In genomic region chr17:5806823-5807222, GRCm38 (mm10) we compare ENCODE assay signal across 20 mouse cellular contexts. TPM values are rescaled to one million over a fixed set of nuclear protein-coding genes. Genes with fewer than 3 reads are reported as not detected.
DNase-seq lines count a peak whose midpoint lies in the region; ATAC-seq and TF ChIP-seq lines count a peak whose summit lies in the region.
"Had no signal": no experiment of that assay in that cellular context is flagged by ENCODE, and none has a peak within 500 bp of the region (broad histone marks: within the 10 kb centered on the region; RNA-seq: fewer than 3 reads in every experiment).

No protein-coding gene starts in this region.

- H3K4me3 ChIP-seq in megakaryocyte, embryonic 14.5 days (replicated peaks) = peak overlapping the region; percentile 24
- H3K4me3 ChIP-seq in bone marrow macrophage, adult 2 months (ENCODE audit: insufficient read depth, low read length) = no peak overlapping the region
- H3K4me3 ChIP-seq: forebrain, embryonic 15.5 days; heart, embryonic 15.5 days; hindbrain, embryonic 13.5 days had no signal

- ATAC-seq in megakaryocyte, adult 5-6 weeks (ENCODE audit: poor library complexity, severe bottlenecking) = no peak
- ATAC-seq: activated CD4-positive, CD25-positive, alpha-beta regulatory T cell, adult 4 months; forebrain, embryonic 15.5 days; hindbrain, postnatal 0 days had no signal

- peak overlapping the region; percentile 86; the same call in 1 of the 2 replicates for H3K27ac ChIP-seq in bone marrow macrophage, adult 2 months (ENCODE audit: insufficient read depth, low read depth, low read length)
- H3K27ac ChIP-seq: forebrain, embryonic 15.5 days; heart, embryonic 15.5 days; hindbrain, embryonic 13.5 days; hindbrain, postnatal 0 days had no signal

- peak; percentile 69 for DNase-seq in heart, adult 11 months
- DNase-seq in heart, adult 9 months (ENCODE audit: low spot score in 2 of 2) = no peak
- no peak for DNase-seq in layer of hippocampus, adult 9-10 months (ENCODE audit: low spot score)
- DNase-seq in adrenal gland, postnatal 36 days = no peak
- DNase-seq: adrenal gland, postnatal 14 days; cerebellum, adult 11 months; cerebellum, adult 8-10 months; cerebellum, postnatal 14 days; gastrocnemius, postnatal 36 days; heart, adult 18-20 months; heart, postnatal 14 days had no signal

- H3K27me3 ChIP-seq in megakaryocyte, embryonic 14.5 days (replicated peaks) = no peaks in the 10 kb centered on the region
- H3K27me3 ChIP-seq: forebrain, embryonic 15.5 days; heart, embryonic 15.5 days; hindbrain, embryonic 13.5 days; Patski had no signal

- TF ChIP-seq POLR2A in bone marrow macrophage, adult 2 months (IDR thresholded peaks at IDR 0.05; ENCODE audit: borderline replicate concordance, low read depth, low read length) = no peak

- peaks cover 15% of the 10 kb centered on the region for H3K36me3 ChIP-seq in megakaryocyte, embryonic 14.5 days (replicated peaks; ENCODE audit: low read length)
- H3K36me3 ChIP-seq: forebrain, embryonic 15.5 days; heart, embryonic 15.5 days; hindbrain, embryonic 13.5 days had no signal

- H3K9me3 ChIP-seq in megakaryocyte, embryonic 14.5 days = peaks cover 4% of the 10 kb centered on the region; the same call in 1 of the 2 replicates
- H3K9me3 ChIP-seq: forebrain, embryonic 15.5 days; heart, embryonic 15.5 days; hindbrain, embryonic 13.5 days had no signal

- peaks cover 83% of the 10 kb centered on the region for H3K4me1 ChIP-seq in megakaryocyte, embryonic 14.5 days
- H3K4me1 ChIP-seq in bone marrow macrophage, adult 2 months (ENCODE audit: control insufficient read depth, insufficient read depth, low read length) = peaks cover 67% of the 10 kb centered on the region
- H3K4me1 ChIP-seq: hindbrain, embryonic 13.5 days had no signal

- TF ChIP-seq CTCF in bone marrow macrophage, adult 2 months (IDR thresholded peaks at IDR 0.05; ENCODE audit: low read depth, low read length) = no peak

RNA-seq across cellular contexts. Expression of gene Snx9, which starts 34.3 kb away (rescaled TPM):
- 35.2 and 38.7 TPM in 2 replicates for polyA plus RNA-seq in megakaryocyte, embryonic 14.5 days (2012; ENCODE audit: insufficient read depth, low replicate concordance)
- 51.4 and 51.8 TPM in 2 replicates for total RNA-seq in megakaryocyte, adult 5-6 weeks (2015)
- total RNA-seq in megakaryocyte, adult 5-6 weeks (2017) = 36.6 and 37.1 TPM in 2 replicates
- 77.6 and 78.7 TPM in 2 replicates for polyA plus RNA-seq in bone marrow macrophage, adult 2 months (2012; ENCODE audit: insufficient read depth, insufficient read length, missing spikeins)
- 10 to 100 TPM; 49.7 to 57.2 TPM for total RNA-seq in adrenal gland, postnatal 36 days (2021)
